Mouse (Mus musculus): ENCODE results near the gene Eva1c.

DNA sequence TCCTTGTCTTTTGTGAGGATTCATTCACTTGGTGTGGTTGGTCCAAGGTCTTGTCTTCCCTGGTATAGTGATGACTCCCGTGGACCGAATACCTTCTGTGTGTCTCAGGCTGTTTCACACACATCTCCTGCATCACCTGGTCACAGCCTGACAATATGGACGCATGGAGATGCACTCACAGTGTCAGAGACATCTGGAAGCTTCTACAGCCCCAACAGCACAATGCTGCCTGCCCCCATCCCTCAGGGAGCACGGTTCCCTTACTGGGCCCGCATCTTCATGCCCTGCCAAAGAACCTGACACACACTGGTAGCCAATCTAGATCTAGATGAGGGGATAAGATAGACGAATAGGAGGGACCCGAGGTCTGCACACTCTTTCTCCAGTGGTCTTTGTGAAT, 2.6 kb downstream of the Eva1c start:
- TF ChIP-seq POLR2A (IDR thresholded peaks at IDR 0.05; ENCODE audit: insufficient read depth, low read depth, low read length) (no peak), EP300 (IDR thresholded peaks at IDR 0.05; ENCODE audit: insufficient read depth, low read depth, low read length) (no peak), CTCF (IDR thresholded peaks at IDR 0.05) (no peak)

Measured in heart, adult 2 months (tissue).